Comparison of ENCODE assay signal across 8 mouse cellular contexts in genomic region chr11:95586184-95586583, GRCm38 (mm10). TPM values are rescaled to one million over a fixed set of nuclear protein-coding genes. Genes with fewer than 3 reads are reported as not detected.
DNase-seq lines count a peak whose midpoint lies in the region; ATAC-seq and TF ChIP-seq lines count a peak whose summit lies in the region.

No protein-coding gene starts in this region.

- peak; percentile 69 for ATAC-seq in midbrain, embryonic 13.5 days
- no peak for ATAC-seq in erythroid progenitor cell, adult 5-6 weeks (replicated peaks; ENCODE audit: low FRiP score, poor library complexity, severe bottlenecking)

- peak overlapping the region; percentile 56 for H3K4me3 ChIP-seq in embryonic facial prominence, embryonic 10.5 days
- H3K4me3 ChIP-seq in midbrain, embryonic 13.5 days (replicated peaks): peak overlapping the region; percentile 51
- peak overlapping the region; percentile 56 for H3K4me3 ChIP-seq in small intestine, adult 2 months (ENCODE audit: low read depth, low read length)

- no peaks in the 10 kb centered on the region for H3K9me3 ChIP-seq in embryonic facial prominence, embryonic 10.5 days
- H3K9me3 ChIP-seq in midbrain, embryonic 13.5 days: no peaks in the 10 kb centered on the region

- peak; percentile 92 for DNase-seq in adrenal gland, postnatal 10 days
- peak; percentile 96 for DNase-seq in embryonic facial prominence, embryonic 10.5 days (ENCODE audit: low spot score)
- peak; percentile 95 for DNase-seq in heart, adult 11 months
- DNase-seq in kidney, adult 11 months: peak; percentile 74
- peak; percentile 91 for DNase-seq in left cerebral cortex, postnatal 4 days

- peak; percentile 80 for TF ChIP-seq CTCF in small intestine, adult 2 months (IDR thresholded peaks at IDR 0.05; ENCODE audit: extremely low read depth, insufficient read length, insufficient replicate concordance, low read depth, low read length)

- peaks cover 100% of the 10 kb centered on the region for H3K27me3 ChIP-seq in embryonic facial prominence, embryonic 10.5 days (replicated peaks; ENCODE audit: low read depth, poor library complexity, severe bottlenecking)
- peaks cover 83% of the 10 kb centered on the region for H3K27me3 ChIP-seq in midbrain, embryonic 13.5 days
- H3K27me3 ChIP-seq in small intestine, adult 2 months (ENCODE audit: control insufficient read depth, insufficient read depth, low read length): peaks cover 60% of the 10 kb centered on the region

- peak overlapping the region; percentile 65 for H3K9ac ChIP-seq in midbrain, embryonic 13.5 days (replicated peaks)

- H3K4me2 ChIP-seq in midbrain, embryonic 13.5 days (replicated peaks): peak overlapping the region; percentile 73

- peak overlapping the region; percentile 55 for H3K27ac ChIP-seq in embryonic facial prominence, embryonic 10.5 days (replicated peaks)
- peak overlapping the region; percentile 44; the same call in 1 of the 2 replicates for H3K27ac ChIP-seq in midbrain, embryonic 13.5 days
- H3K27ac ChIP-seq in small intestine, adult 2 months (ENCODE audit: insufficient read depth, low read depth, low read length): no peak overlapping the region

- H3K4me1 ChIP-seq in embryonic facial prominence, embryonic 10.5 days: peaks cover 75% of the 10 kb centered on the region
- H3K4me1 ChIP-seq in midbrain, embryonic 13.5 days (replicated peaks): peaks cover 28% of the 10 kb centered on the region
- peaks cover 14% of the 10 kb centered on the region for H3K4me1 ChIP-seq in small intestine, adult 2 months (ENCODE audit: control insufficient read depth, insufficient read depth, insufficient read length, low read length)

- intact Hi-C loops in left cerebral cortex, postnatal 4 days (cut with DNase I): loop anchor here (5.0 kb wide), 2 partner anchors 54 to 61 kb away; no protein-coding TSS in a partner anchor

- no peaks in the 10 kb centered on the region for H3K36me3 ChIP-seq in embryonic facial prominence, embryonic 10.5 days (replicated peaks)
- no peaks in the 10 kb centered on the region for H3K36me3 ChIP-seq in midbrain, embryonic 13.5 days
- H3K36me3 ChIP-seq in small intestine, adult 2 months (ENCODE audit: control insufficient read depth, insufficient read depth, low read length): no peaks in the 10 kb centered on the region

- WGBS in embryonic facial prominence, embryonic 10.5 days: 0% methylated on average over 25 of the region's 25 CpGs
- WGBS in midbrain, embryonic 13.5 days: under 1% methylated on average over 25 of the region's 25 CpGs
- WGBS in small intestine, adult 2 months: under 1% methylated on average over 25 of the region's 25 CpGs

- no peak for TF ChIP-seq POLR2A in small intestine, adult 2 months (IDR thresholded peaks at IDR 0.05; ENCODE audit: low read depth, low read length)

RNA-seq across cellular contexts. Expression of gene Ngfr, which starts 1.4 kb away (rescaled TPM):
- 10 to 100 TPM; 12.6 to 23.8 TPM for total RNA-seq in adrenal gland, postnatal 10 days (2021)
- polyA plus RNA-seq in embryonic facial prominence, embryonic 10.5 days (2016; fragmentation: Nextera tagmentation; extraction: Ambion mirVana): 21.7 and 23.5 TPM in 2 replicates
- total RNA-seq in left cerebral cortex, postnatal 4 days (2021): 1 to 10 TPM; 4.2 to 8.1 TPM
- polyA plus RNA-seq in midbrain, embryonic 13.5 days (2015; fragmentation: Nextera tagmentation; extraction: Ambion mirVana): 13.8 and 17.2 TPM in 2 replicates
- 4.8 and 6.5 TPM in 2 replicates for polyA plus RNA-seq in small intestine, adult 2 months (2012; rRNA removed)
- not detected in 2 replicates for total RNA-seq in erythroid progenitor cell, adult 5-6 weeks (2015; ENCODE audit: low replicate concordance)
- total RNA-seq in erythroid progenitor cell, adult 5-6 weeks (2017; ENCODE audit: low replicate concordance): not detected in 2 replicates

Comparison
In these comparisons a context has a peak if more than half of its experiments do, and no peak if none do; other contexts are left out.
1. RNA of gene Ngfr, which starts 1.4 kb away (total RNA-seq): 12.6 to 23.8 TPM in adrenal gland, postnatal 10 days and 4.2 to 8.1 TPM in left cerebral cortex, postnatal 4 days; not detected in erythroid progenitor cell, adult 5-6 weeks; every median in the first group is over 4 times any median in the second.
2. Peak in every context shown above with its lines, with median percentiles within 50 percentile points of each other: DNase-seq and H3K4me3 ChIP-seq.